Mouse (Mus musculus) cerebellum, adult 8-10 months (tissue): ENCODE data around the gene Dnal1.

Source experiments
- DNase-seq: peaks from one replicate; pipeline ENCODE4 v3.0.0; 2022

The Dnal1 gene

GRCm38 (mm10) chr12:84163586-84164110 is 49.5 kb downstream of the Dnal1 start:
- DNase-seq: no peak

GRCm38 (mm10) chr12:84165631-84166373 is 51.6 kb downstream of the Dnal1 start:
- DNase-seq: no peak

- no peak for DNase-seq
These were observed 56.4 kb downstream of the Dnal1 start for GRCm38 (mm10) chr12:84170610-84171009.

GRCm38 (mm10) chr12:84172216-84172615 is 58.0 kb downstream of the Dnal1 start:
- no peak for DNase-seq

- DNase-seq: peak; percentile 61
These were observed 58.7 kb downstream of the Dnal1 start for GRCm38 (mm10) chr12:84172862-84173261.

GRCm38 (mm10) chr12:84173309-84173915 is 59.2 kb downstream of the Dnal1 start:
- DNase-seq: no peak

- DNase-seq: no peak
These were observed 60.1 kb downstream of the Dnal1 start for GRCm38 (mm10) chr12:84174190-84174811.

GRCm38 (mm10) chr12:84174871-84175270 is 60.7 kb downstream of the Dnal1 start:
- no peak for DNase-seq

GRCm38 (mm10) chr12:84175659-84176061 is 61.5 kb downstream of the Dnal1 start:
- peak; percentile 78 for DNase-seq

GRCm38 (mm10) chr12:84176126-84176769 is 62.1 kb downstream of the Dnal1 start:
- DNase-seq: no peak

GRCm38 (mm10) chr12:84176886-84177765 is 63.0 kb downstream of the Dnal1 start:
- DNase-seq: no peak

- DNase-seq: no peak
These were observed 63.9 kb downstream of the Dnal1 start for GRCm38 (mm10) chr12:84178052-84178451.

- no peak for DNase-seq
These were observed 64.7 kb downstream of the Dnal1 start for GRCm38 (mm10) chr12:84178652-84179445.

- no peak for DNase-seq
These were observed 65.9 kb downstream of the Dnal1 start for GRCm38 (mm10) chr12:84180090-84180489.

- DNase-seq: peak; percentile 47
These were observed 66.7 kb downstream of the Dnal1 start for GRCm38 (mm10) chr12:84180701-84181435.

GRCm38 (mm10) chr12:84181999-84182398 is 67.8 kb downstream of the Dnal1 start:
- no peak for DNase-seq

GRCm38 (mm10) chr12:84184979-84185378 is 70.8 kb downstream of the Dnal1 start:
- no peak for DNase-seq

- DNase-seq: no peak
These were observed 71.4 kb downstream of the Dnal1 start for GRCm38 (mm10) chr12:84185547-84185946.

- no peak for DNase-seq
These were observed 72.4 kb downstream of the Dnal1 start for GRCm38 (mm10) chr12:84186536-84186935.

- DNase-seq: no peak
These were observed 72.8 kb downstream of the Dnal1 start for GRCm38 (mm10) chr12:84186950-84187349.
